Mouse (Mus musculus) kidney, postnatal 10 days (tissue): Measurements from ENCODE around the gene Zdhhc9.

Source experiments
- DNase-seq: peaks from one replicate; pipeline ENCODE4 v3.0.0; 2021; ENCODE audit warnings: mixed read lengths

Gene Zdhhc9

GRCm38 (mm10) chrX:48126903-48127476 lies 81.7 kb downstream of the Zdhhc9 start:
- no peak for DNase-seq

GRCm38 (mm10) chrX:48124132-48125071 lies 84.3 kb downstream of the Zdhhc9 start:
- DNase-seq = peak; percentile 75
